Mouse (Mus musculus): ENCODE data around the gene Soat2. TPM values are rescaled to one million over a fixed set of nuclear protein-coding genes. Genes with fewer than 3 reads are reported as not detected.

The Soat2 gene
- polyA plus RNA-seq, 1 experiment, result 0.14 TPM

DNA sequence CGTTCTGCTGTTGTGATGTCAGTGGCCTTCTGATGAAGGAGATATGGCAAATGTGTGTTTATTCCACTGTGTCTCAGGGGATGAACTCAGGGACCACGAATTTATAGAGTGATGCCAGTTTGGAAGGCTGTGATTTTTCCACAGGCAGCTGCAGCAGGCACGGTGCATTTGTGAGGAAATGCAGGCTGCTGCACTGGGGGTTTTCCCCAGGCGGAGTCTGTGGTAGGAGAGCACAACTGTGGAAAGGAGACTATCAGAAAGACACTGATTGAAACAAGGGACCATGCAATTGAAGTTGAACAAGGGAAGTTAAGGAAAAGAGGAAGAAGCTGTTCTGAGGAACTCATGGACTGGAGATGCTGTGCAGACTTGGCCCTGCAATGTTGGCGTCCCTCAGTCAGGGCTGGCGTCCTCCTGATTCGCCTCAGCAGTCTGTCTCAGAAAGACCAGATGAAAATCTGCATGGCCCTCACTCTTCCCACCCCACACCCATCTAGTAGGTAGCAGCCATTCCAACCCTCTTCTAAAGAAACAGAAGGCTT is 42.0 kb downstream of the Soat2 start:
- no peak for TF ChIP-seq CTCF (IDR thresholded peaks at IDR 0.05; ENCODE audit: control insufficient read depth, insufficient read depth, insufficient replicate concordance, low read depth, low read length)
- TF ChIP-seq POLR2A (IDR thresholded peaks at IDR 0.05; ENCODE audit: control insufficient read depth, low read depth, low read length), result no peak

DNA sequence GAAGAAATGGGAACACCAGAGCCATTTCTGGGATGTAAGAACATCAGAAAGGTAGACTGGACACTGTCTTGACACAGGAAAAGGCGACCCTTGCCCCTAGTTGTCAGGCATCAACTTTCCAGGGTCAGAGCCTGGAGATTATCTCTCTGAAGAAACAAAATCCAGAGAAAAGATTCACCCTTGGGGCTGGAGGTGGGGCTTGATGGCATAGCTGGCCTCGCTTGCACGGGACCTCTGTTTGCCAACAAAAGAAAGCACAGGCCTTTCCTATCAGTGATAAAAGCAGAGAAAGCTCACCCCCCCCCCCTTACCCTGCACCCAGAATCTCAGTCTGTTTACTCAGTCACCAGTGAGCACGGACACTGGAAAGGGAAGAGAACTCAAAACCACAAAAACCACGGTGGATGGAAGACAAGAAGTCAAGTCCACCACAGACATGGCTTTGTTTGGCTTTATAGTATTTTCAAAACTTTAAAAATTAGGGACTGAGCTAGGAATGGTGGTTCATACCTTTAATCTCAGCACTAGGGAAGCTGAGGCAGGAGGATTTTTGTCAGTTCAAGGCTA is 42.6 kb downstream of the Soat2 start:
- Histone ChIP-seq H3K4me1 (ENCODE audit: control insufficient read depth, insufficient read depth, low read length) (no peaks in the 10 kb centered on the region), H3K27me3 (ENCODE audit: control insufficient read depth, insufficient read depth, low read length) (no peaks in the 10 kb centered on the region), H3K4me3 (ENCODE audit: control insufficient read depth, low read depth, low read length) (no peak overlapping the region), H3K27ac (ENCODE audit: control insufficient read depth, insufficient read depth, low read depth, low read length) (no peak overlapping the region), H3K36me3 (ENCODE audit: control insufficient read depth, insufficient read depth, low read length) (no peaks in the 10 kb centered on the region)
- no peak for TF ChIP-seq POLR2A (IDR thresholded peaks at IDR 0.05; ENCODE audit: control insufficient read depth, low read depth, low read length)
- TF ChIP-seq CTCF (IDR thresholded peaks at IDR 0.05; ENCODE audit: control insufficient read depth, insufficient read depth, insufficient replicate concordance, low read depth, low read length), result no peak

More for the DNA sequence above, 42.0 kb downstream of the Soat2 start:
- no peaks in the 10 kb centered on the region for H3K27me3 ChIP-seq (ENCODE audit: control insufficient read depth, insufficient read depth, low read length)
- no peak overlapping the region for H3K27ac ChIP-seq (ENCODE audit: control insufficient read depth, insufficient read depth, low read depth, low read length)
- no peaks in the 10 kb centered on the region for H3K36me3 ChIP-seq (ENCODE audit: control insufficient read depth, insufficient read depth, low read length)
- no peaks in the 10 kb centered on the region for H3K4me1 ChIP-seq (ENCODE audit: control insufficient read depth, insufficient read depth, low read length)
- no peak overlapping the region for H3K4me3 ChIP-seq (ENCODE audit: control insufficient read depth, low read depth, low read length)

DNA sequence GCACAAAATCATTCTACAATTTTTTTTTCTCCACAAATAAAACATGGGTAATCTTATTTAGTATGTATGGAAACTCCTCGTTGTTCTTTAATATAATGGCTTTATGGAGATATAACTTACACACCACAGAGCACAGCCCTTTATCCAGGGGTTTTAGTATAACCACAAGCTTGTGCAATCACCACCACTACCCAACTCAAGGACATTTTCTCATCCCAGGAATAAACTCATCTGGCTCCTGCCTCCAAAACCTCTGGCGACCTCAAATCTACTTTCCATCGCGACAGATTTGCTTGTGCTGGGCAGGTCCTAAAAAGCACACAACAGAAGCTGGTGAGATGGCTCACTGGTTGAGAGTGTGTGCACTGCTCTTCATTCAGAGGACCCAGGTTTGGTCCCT is 43.3 kb downstream of the Soat2 start:
- H3K27ac ChIP-seq (ENCODE audit: control insufficient read depth, insufficient read depth, low read depth, low read length), result no peak overlapping the region
- no peak overlapping the region for H3K4me3 ChIP-seq (ENCODE audit: control insufficient read depth, low read depth, low read length)
- H3K27me3 ChIP-seq (ENCODE audit: control insufficient read depth, insufficient read depth, low read length), result no peaks in the 10 kb centered on the region
- no peak for TF ChIP-seq POLR2A (IDR thresholded peaks at IDR 0.05; ENCODE audit: control insufficient read depth, low read depth, low read length)
- no peak for TF ChIP-seq CTCF (IDR thresholded peaks at IDR 0.05; ENCODE audit: control insufficient read depth, insufficient read depth, insufficient replicate concordance, low read depth, low read length)
- no peaks in the 10 kb centered on the region for H3K36me3 ChIP-seq (ENCODE audit: control insufficient read depth, insufficient read depth, low read length)
- no peaks in the 10 kb centered on the region for H3K4me1 ChIP-seq (ENCODE audit: control insufficient read depth, insufficient read depth, low read length)

DNA sequence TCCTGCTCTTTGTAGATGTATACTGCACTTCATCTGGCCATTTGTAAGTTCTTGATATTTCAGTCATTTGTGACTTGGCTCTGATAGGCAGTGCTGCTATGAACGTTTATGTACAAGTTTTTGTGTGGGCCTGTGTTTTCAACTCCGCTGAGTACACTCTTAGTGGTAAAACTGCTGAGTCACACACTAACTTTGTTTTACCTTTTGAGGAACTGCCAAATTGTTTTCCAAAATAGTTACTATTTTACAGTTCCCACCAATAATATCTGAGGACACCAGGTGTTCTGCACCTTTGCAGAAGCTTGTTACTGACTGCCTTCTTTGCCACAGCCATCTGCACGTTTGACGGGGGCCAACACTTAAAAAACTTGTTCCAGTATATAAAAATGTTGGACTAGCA is 44.1 kb downstream of the Soat2 start:
- H3K4me1 ChIP-seq (ENCODE audit: control insufficient read depth, insufficient read depth, low read length), result no peaks in the 10 kb centered on the region
- H3K36me3 ChIP-seq (ENCODE audit: control insufficient read depth, insufficient read depth, low read length), result no peaks in the 10 kb centered on the region
- H3K27me3 ChIP-seq (ENCODE audit: control insufficient read depth, insufficient read depth, low read length), result no peaks in the 10 kb centered on the region
- no peak overlapping the region for H3K27ac ChIP-seq (ENCODE audit: control insufficient read depth, insufficient read depth, low read depth, low read length)
- no peak overlapping the region for H3K4me3 ChIP-seq (ENCODE audit: control insufficient read depth, low read depth, low read length)
- no peak for TF ChIP-seq POLR2A (IDR thresholded peaks at IDR 0.05; ENCODE audit: control insufficient read depth, low read depth, low read length)
- no peak for TF ChIP-seq CTCF (IDR thresholded peaks at IDR 0.05; ENCODE audit: control insufficient read depth, insufficient read depth, insufficient replicate concordance, low read depth, low read length)

DNA sequence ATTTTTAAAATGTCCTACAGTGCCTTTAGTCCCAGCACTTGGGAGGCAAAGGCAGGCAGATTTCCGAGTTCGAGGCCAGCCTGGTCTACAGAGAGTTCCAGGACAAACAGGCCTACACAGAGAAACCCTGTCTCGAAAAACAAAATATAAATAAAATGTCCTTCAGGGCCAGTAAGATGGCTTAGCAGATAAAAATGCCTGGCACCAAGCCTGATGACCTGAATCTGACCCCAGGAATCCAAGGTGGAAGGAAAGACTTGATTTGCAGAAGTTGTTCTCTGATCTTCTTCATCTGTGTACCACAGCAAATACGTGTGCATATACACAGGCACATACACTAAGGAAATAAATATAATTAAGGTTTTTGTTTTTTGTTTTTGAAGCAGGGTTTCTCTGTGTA is 45.0 kb downstream of the Soat2 start:
- Histone ChIP-seq H3K36me3 (ENCODE audit: control insufficient read depth, insufficient read depth, low read length) (no peaks in the 10 kb centered on the region), H3K4me3 (ENCODE audit: control insufficient read depth, low read depth, low read length) (no peak overlapping the region), H3K4me1 (ENCODE audit: control insufficient read depth, insufficient read depth, low read length) (no peaks in the 10 kb centered on the region), H3K27ac (ENCODE audit: control insufficient read depth, insufficient read depth, low read depth, low read length) (no peak overlapping the region), H3K27me3 (ENCODE audit: control insufficient read depth, insufficient read depth, low read length) (no peaks in the 10 kb centered on the region)
- TF ChIP-seq POLR2A (IDR thresholded peaks at IDR 0.05; ENCODE audit: control insufficient read depth, low read depth, low read length) (no peak), CTCF (IDR thresholded peaks at IDR 0.05; ENCODE audit: control insufficient read depth, insufficient read depth, insufficient replicate concordance, low read depth, low read length) (no peak)

DNA sequence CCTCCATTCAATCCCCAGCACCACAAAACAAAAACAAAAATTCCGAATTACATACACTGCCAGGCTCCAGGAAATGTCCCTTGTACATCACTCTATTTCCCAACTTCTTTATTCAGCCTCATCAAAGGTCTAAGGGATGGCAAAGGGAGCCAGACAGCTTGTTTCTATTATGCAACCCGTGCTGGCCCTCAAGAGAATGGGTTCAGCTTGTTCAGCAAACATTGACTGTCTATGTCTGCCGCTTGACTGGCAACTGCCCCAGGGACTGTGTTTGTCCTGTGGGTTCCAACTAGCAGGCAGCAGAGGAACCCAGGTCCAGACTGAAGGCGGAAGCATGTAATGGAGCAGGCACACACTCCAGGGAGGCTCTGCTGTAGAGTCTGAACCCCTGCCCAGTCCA is 48.5 kb downstream of the Soat2 start:
- H3K27me3 ChIP-seq (ENCODE audit: control insufficient read depth, insufficient read depth, low read length), result no peaks in the 10 kb centered on the region
- peaks cover 4% of the 10 kb centered on the region; the same call in 1 of the 2 replicates for H3K4me1 ChIP-seq (ENCODE audit: control insufficient read depth, insufficient read depth, low read length)
- no peaks in the 10 kb centered on the region for H3K36me3 ChIP-seq (ENCODE audit: control insufficient read depth, insufficient read depth, low read length)
- no peak overlapping the region for H3K4me3 ChIP-seq (ENCODE audit: control insufficient read depth, low read depth, low read length)
- TF ChIP-seq CTCF (IDR thresholded peaks at IDR 0.05; ENCODE audit: control insufficient read depth, insufficient read depth, insufficient replicate concordance, low read depth, low read length) (no peak), POLR2A (IDR thresholded peaks at IDR 0.05; ENCODE audit: control insufficient read depth, low read depth, low read length) (no peak)
- H3K27ac ChIP-seq (ENCODE audit: control insufficient read depth, insufficient read depth, low read depth, low read length), result no peak overlapping the region

DNA sequence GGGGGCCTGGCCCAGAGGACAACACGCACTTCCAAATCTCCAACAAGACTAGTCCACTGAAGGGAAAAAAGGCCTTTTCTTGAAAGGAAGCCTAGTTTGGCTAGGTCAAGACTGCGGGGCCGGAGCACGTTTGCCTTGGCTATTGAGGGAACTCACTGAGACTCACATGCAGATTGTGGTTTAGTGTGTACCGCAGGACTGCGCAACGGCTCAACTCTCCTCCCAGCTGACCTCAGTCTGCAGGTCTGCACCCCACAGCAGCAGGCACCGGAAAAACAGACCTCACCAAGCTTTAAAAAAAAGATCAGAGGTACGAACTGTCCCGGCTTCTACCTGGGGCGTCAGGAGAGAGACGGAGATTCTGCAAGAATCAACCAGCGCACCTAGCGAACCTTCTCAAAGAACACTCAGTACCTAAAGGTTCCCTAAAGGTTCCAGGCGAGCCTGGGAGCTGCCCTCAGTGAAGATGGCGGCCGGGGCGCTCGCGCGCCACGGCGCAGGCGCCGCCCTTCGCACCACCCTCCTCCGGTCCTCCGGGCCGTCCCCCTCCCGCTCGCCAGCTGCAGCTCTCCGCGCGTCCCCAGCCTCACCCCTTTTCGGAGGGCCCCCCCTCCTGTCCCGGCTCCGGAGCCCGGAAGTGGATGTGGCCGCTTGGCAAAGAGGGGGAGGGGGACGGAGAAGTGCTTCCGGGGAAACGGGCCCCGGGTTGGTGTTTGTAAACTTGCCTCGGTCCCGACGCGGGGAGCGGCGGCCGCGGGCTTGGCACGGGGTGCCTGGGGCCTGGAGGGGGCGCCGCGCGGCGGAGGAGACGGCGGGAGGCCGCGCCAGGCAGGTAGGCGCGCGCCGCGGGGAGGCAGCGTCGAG is 52.9 kb downstream of the Soat2 start, which contains the start of gene Zfp740:
Gene Zfp740 (plus strand): TSS at position 279 of the 864 bp plus-strand sequence.
- Histone ChIP-seq H3K27ac (ENCODE audit: control insufficient read depth, insufficient read depth, low read depth, low read length) (peak within 1 kb of the TSS; percentile 89), H3K4me3 (ENCODE audit: control insufficient read depth, low read depth, low read length) (peak within 1 kb of the TSS; percentile 94), H3K36me3 (ENCODE audit: control insufficient read depth, insufficient read depth, low read length) (no peaks in the 10 kb centered on the region), H3K4me1 (ENCODE audit: control insufficient read depth, insufficient read depth, low read length) (peaks cover 13% of the 10 kb centered on the region), H3K27me3 (ENCODE audit: control insufficient read depth, insufficient read depth, low read length) (no peaks in the 10 kb centered on the region)
- TF ChIP-seq POLR2A (IDR thresholded peaks at IDR 0.05; ENCODE audit: control insufficient read depth, low read depth, low read length) (peak; percentile 13; the same call in 1 of the 2 replicates), CTCF (IDR thresholded peaks at IDR 0.05; ENCODE audit: control insufficient read depth, insufficient read depth, insufficient replicate concordance, low read depth, low read length) (no peak)
